Mouse (Mus musculus): ENCODE measurements around the gene Slc22a23.

- TF ChIP-seq CTCF (IDR thresholded peaks at IDR 0.05; ENCODE audit: insufficient read depth, low read depth, low read length): no peak
- no peak for TF ChIP-seq POLR2A (IDR thresholded peaks at IDR 0.05; ENCODE audit: insufficient read depth, low read depth, low read length)
Measured at GRCm38 (mm10) chr13:34234439-34234838, 110.5 kb downstream of the Slc22a23 start.
